Mouse (Mus musculus) embryo, embryonic 10 days (tissue): Measurements from ENCODE around the gene Slc27a1.

Experiments used
- DNase-seq: peaks from one replicate; pipeline ENCODE4 v3.0.0-alpha.2; 2015; ENCODE audit warnings: low spot score

The Slc27a1 gene

GRCm38 (mm10) chr8:71568387-71568937 lies at the start of gene Slc27a1:
Gene Slc27a1, plus strand, starts transcription at chr8:71568882.
- DNase-seq, result no peak

DNA sequence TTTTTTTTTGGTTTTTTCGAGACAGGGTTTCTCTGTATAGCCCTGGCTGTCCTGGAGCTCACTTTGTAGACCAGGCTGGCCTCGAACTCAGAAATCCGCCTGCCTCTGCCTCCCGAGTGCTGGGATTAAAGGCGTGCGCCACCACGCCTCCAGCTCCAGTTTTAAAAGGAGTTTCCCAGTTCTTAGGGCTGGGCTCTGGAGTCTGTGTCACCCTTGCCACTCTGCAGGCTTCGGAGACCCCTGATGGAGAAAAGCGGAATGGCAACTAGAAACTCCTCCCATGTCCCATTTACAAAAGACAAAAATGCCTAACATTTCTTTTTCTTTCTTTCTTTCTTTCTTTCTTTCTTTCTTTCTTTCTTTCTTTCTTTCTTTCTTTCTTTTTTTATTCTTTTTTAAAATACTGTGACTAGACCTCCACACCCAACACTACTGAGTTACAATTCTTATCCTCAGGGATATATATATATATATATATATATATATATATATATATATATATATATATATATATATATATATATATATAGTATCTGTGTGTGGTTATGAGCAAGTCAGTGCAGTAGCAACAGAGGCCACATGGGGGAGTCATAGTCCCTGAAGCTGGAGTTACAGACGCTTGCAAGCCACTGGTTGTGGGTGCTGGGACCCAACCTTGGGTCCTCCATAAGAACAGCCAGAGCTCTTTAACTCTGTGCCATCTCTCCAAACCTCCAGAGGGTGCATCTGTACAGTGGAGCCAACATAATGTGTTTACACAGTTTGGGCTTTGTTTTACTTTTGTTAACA lies 49.5 kb upstream of the Slc27a1 start:
- peak; percentile 81 for DNase-seq

- peak; percentile 99 for DNase-seq
Measured at GRCm38 (mm10) chr8:71521634-71522033, 47.0 kb upstream of the Slc27a1 start.

GRCm38 (mm10) chr8:71525226-71526050 lies 43.2 kb upstream of the Slc27a1 start, which contains the start of gene Ccdc194:
Gene Ccdc194, minus strand, starts transcription at chr8:71525711.
- DNase-seq, result no peak

DNA sequence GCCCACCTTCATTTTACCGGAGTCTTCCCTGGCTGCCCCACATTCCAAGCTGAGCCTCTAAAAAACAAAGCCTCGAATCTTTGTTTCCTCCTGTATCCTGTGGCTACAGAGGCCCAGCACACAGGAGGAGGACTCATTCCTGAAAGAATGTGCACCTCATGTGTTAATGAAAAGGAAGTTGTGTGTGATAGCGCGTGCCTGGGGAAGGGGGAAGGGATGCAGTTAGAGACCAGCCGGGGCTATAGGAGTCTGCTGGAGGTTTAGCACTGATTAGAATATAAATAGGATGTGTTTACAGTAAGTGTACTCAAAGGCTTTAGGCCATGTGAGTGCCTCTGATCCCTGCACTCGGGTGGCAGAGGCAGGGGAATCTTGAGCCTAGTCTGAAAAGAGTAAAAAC lies 42.4 kb upstream of the Slc27a1 start:
- DNase-seq, result peak; percentile 55

GRCm38 (mm10) chr8:71527162-71527870 lies 41.4 kb upstream of the Slc27a1 start:
- no peak for DNase-seq

GRCm38 (mm10) chr8:71528362-71529073 lies 40.2 kb upstream of the Slc27a1 start:
- no peak for DNase-seq

- peak; percentile 58 for DNase-seq
Measured at GRCm38 (mm10) chr8:71530735-71531467, 37.8 kb upstream of the Slc27a1 start.

DNA sequence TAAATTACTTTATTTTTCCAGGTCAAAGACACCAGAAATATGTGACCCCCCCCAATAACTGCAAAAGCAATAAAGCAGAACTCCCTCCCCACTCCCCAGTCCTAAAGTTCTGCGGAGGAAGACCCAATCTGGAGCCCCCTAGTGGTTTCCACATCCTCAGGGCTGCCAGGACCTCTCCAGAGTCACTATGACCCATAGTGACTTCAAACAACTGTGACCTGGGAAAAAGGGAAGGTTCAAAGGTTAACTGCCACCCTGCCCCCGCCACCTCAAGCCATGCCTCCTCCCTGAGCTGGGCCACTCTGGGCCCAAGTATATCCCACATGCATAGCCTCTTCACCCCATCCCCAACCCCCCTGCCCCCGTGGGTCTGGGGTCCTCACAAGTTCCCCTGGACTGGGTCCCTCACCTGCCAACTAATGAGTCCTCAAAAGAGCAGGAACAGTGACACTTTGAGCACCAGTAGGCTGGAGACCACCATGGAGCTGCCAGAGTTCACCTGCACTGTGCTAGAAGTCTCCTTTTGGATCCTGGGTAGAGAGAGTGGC lies 34.3 kb upstream of the Slc27a1 start:
- no peak for DNase-seq

DNA sequence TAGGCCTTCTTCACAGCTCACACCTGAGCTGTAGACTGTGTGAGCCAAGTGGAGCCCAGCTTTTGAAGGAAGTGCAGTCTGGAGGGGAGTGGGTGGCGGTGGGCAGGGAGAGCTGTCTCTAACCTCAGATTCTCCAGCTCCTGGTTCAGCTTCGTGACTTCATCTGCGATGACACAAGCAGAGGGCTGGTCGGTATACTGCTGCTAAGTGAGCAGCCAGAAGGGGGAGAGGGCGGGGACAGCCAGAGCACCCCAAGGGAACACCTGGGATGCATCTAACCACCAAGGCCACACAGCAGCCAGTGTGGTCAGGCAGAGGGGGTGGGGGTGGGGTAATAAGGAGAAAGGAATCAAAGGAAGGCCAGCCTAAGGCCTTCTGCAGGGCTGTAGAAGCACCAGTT lies 33.0 kb upstream of the Slc27a1 start:
- DNase-seq, result no peak

GRCm38 (mm10) chr8:71537028-71537867 lies 31.4 kb upstream of the Slc27a1 start, which contains the start of gene Bst2:
Gene Bst2, minus strand, starts transcription at chr8:71537456.
- peak; percentile 90 for DNase-seq

GRCm38 (mm10) chr8:71542632-71543343 lies 25.9 kb upstream of the Slc27a1 start, which contains the start of gene Mvb12a:
Gene Mvb12a, plus strand, starts transcription at chr8:71542922.
- DNase-seq, result peak; percentile 99

GRCm38 (mm10) chr8:71543755-71544154 lies 24.9 kb upstream of the Slc27a1 start:
- no peak for DNase-seq

GRCm38 (mm10) chr8:71545053-71545452 lies 23.6 kb upstream of the Slc27a1 start:
- no peak for DNase-seq

- no peak for DNase-seq
Measured at GRCm38 (mm10) chr8:71547590-71547989, 21.1 kb upstream of the Slc27a1 start.

GRCm38 (mm10) chr8:71550754-71551153 lies 17.9 kb upstream of the Slc27a1 start:
- DNase-seq, result no peak

DNA sequence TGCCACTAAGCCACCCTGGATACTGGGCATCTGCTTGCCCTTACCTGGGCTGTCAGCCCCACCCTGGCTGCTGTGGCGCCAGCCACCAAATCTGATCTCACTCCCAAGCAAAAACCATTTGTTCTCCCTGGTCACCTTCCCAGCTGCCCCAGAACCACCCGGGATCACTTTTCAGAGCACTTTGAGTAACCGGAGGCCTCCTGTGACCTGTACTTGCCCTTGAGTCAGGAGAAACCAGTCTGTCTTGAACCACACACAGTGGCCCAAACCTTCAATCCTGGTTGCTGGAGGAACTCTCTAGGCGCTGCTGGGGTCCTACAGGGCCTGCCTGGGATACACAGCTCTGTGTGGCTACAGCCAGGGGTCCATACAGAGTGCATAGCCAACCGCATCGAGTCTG lies 15.9 kb upstream of the Slc27a1 start:
- DNase-seq, result no peak

DNA sequence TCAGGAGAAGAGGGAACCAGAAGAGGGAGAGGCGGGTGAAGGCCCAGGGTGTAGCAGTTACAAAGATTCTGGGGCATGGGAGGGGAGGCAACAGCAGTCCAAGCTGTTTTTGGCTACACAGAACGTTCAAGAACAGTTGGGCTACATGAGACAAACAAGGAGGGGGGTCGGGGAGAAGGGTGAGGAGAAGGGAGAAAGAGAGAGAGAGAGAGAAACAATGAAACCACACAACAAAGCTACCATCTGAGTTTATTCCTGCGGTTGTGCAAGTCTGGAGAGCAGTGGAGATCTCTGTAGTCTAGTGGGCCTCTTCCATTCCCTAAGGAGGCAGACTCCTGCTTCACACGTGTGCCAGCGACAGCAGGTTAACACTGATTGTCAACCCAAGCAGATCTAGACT lies 14.7 kb upstream of the Slc27a1 start:
- no peak for DNase-seq

DNA sequence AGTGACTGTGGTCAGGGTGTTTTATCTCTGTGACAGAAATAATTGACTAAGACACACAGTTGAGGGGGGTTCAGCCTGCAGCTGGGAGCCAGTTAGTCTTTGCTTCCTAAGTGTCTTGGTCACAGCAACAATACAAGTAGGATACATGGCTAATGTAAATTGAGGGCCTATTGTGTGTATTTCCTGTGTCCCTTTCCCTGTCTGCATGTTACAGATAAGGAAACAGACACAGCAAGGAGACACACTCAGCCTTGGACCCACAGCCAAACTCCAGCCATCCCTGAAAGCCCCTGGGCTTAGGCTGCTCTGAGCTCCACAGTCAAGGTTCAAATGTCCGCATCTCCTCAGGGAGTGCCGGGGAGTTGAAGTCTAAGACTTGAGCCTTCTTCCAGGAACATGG lies 14.0 kb upstream of the Slc27a1 start:
- DNase-seq, result no peak
